In genomic region chr12:64255016-64255415, GRCm38 (mm10) we compare ENCODE assay signal across 27 mouse cellular contexts.
"Had no signal": no experiment of that assay in that cellular context is flagged by ENCODE, and none has a peak within 500 bp of the region (broad histone marks: within the 10 kb centered on the region; RNA-seq: fewer than 3 reads in every experiment).

No protein-coding gene starts in this region.

- ATAC-seq: hindbrain, embryonic 16.5 days; inflammation-experienced regulatory T-cells, adult 6 months; intestine, embryonic 15.5 days; intestine, postnatal 0 days; liver, postnatal 0 days had no signal

- H3K4me1 ChIP-seq: heart, embryonic 10.5 days; heart, embryonic 12.5 days; hindbrain, embryonic 10.5 days; hindbrain, embryonic 12.5 days; intestine, embryonic 15.5 days; limb, embryonic 10.5 days; limb, embryonic 12.5 days; liver, embryonic 13.5 days; liver, embryonic 15.5 days had no signal

- H3K9ac ChIP-seq: heart, embryonic 12.5 days; hindbrain, embryonic 12.5 days; hindbrain, embryonic 14.5 days; intestine, embryonic 15.5 days; limb, embryonic 12.5 days; liver, embryonic 13.5 days; liver, embryonic 15.5 days; liver, postnatal 0 days had no signal

- H3K27me3 ChIP-seq: heart, embryonic 12.5 days; hindbrain, embryonic 12.5 days; intestine, embryonic 15.5 days; limb, embryonic 12.5 days; liver, embryonic 13.5 days; liver, embryonic 15.5 days had no signal

- H3K36me3 ChIP-seq: heart, embryonic 10.5 days; heart, embryonic 12.5 days; hindbrain, embryonic 10.5 days; hindbrain, embryonic 12.5 days; intestine, embryonic 15.5 days; limb, embryonic 10.5 days; limb, embryonic 12.5 days; liver, embryonic 13.5 days; liver, embryonic 15.5 days had no signal

- H3K4me3 ChIP-seq: gastrocnemius, adult 2 months; heart, embryonic 10.5 days; heart, embryonic 12.5 days; hindbrain, embryonic 10.5 days; hindbrain, embryonic 12.5 days; intestine, embryonic 15.5 days; layer of hippocampus, adult 2 months; left cerebral cortex, adult 2 months; limb, embryonic 10.5 days; limb, embryonic 12.5 days; liver, embryonic 13.5 days; liver, embryonic 15.5 days had no signal

- H3K9me3 ChIP-seq: heart, embryonic 10.5 days; heart, embryonic 12.5 days; hindbrain, embryonic 10.5 days; hindbrain, embryonic 12.5 days; intestine, embryonic 15.5 days; limb, embryonic 10.5 days; limb, embryonic 12.5 days; liver, embryonic 13.5 days; liver, embryonic 15.5 days had no signal

- DNase-seq: gastrocnemius, adult 2 months; gastrocnemius, postnatal 10 days; gastrocnemius, postnatal 25 days; heart, adult 18-20 months; heart, postnatal 10 days; heart, postnatal 4 days; kidney, adult 2 months; kidney, postnatal 10 days; kidney, postnatal 25 days; liver; liver, embryonic 13.5 days; liver, postnatal 0 days had no signal

- H3K27ac ChIP-seq: gastrocnemius, adult 2 months; heart, embryonic 10.5 days; hindbrain, embryonic 10.5 days; hindbrain, embryonic 12.5 days; hindbrain, embryonic 14.5 days; intestine, embryonic 15.5 days; layer of hippocampus, adult 2 months; left cerebral cortex, adult 2 months; limb, embryonic 10.5 days; limb, embryonic 12.5 days; liver, embryonic 13.5 days; liver, embryonic 15.5 days had no signal

- H3K4me2 ChIP-seq: heart, embryonic 12.5 days; hindbrain, embryonic 12.5 days; hindbrain, embryonic 14.5 days; intestine, embryonic 15.5 days; limb, embryonic 12.5 days; liver, embryonic 11.5 days; liver, embryonic 13.5 days; liver, embryonic 15.5 days had no signal
